Mouse (Mus musculus): ENCODE measurements around the gene Cyp39a1. TPM values are rescaled to one million over a fixed set of nuclear protein-coding genes. Genes with fewer than 3 reads are reported as not detected.
A peak's percentile ranks its signal among the peaks of the same experiment; 100 is the strongest.

Gene Cyp39a1
- polyA plus RNA-seq (2015; fragmentation: Nextera tagmentation; extraction: Ambion mirVana): 39.2 and 43.2 TPM in 2 replicates

- peak; percentile 6; the same call in 1 of the 2 replicates for ATAC-seq (ENCODE audit: borderline replicate concordance, extremely low read depth, low FRiP score, low TSS enrichment)
- peaks cover 25% of the 10 kb centered on the region for H3K4me1 ChIP-seq
- H3K9me3 ChIP-seq: no peaks in the 10 kb centered on the region
- no peaks in the 10 kb centered on the region for H3K36me3 ChIP-seq
- H3K4me2 ChIP-seq: peak within 1 kb of the TSS; percentile 93
- H3K27ac ChIP-seq: peak within 1 kb of the TSS; percentile 71
- under 1% methylated on average over 17 of the region's 17 CpGs for WGBS
- H3K4me3 ChIP-seq: peak within 1 kb of the TSS; percentile 89
- H3K9ac ChIP-seq: peak within 1 kb of the TSS; percentile 65
- no peaks in the 10 kb centered on the region for H3K27me3 ChIP-seq
Measured at GRCm38 (mm10) chr17:43667290-43667843, at the start of gene Cyp39a1. Gene Cyp39a1, plus strand, starts transcription at chr17:43667425.

- WGBS: 74% methylated on average over 9 of the region's 9 CpGs
- Histone ChIP-seq H3K9me3 (no peaks in the 10 kb centered on the region), H3K27me3 (no peaks in the 10 kb centered on the region), H3K4me1 (no peaks in the 10 kb centered on the region), H3K27ac (no peak overlapping the region), H3K4me3 (no peak overlapping the region), H3K36me3 (no peaks in the 10 kb centered on the region), H3K9ac (no peak overlapping the region), H3K4me2 (no peak overlapping the region)
- no peak for ATAC-seq (ENCODE audit: borderline replicate concordance, extremely low read depth, low FRiP score, low TSS enrichment)
Measured at GRCm38 (mm10) chr17:43619156-43619555, 48.1 kb upstream of the Cyp39a1 start.

GRCm38 (mm10) chr17:43622076-43622475, 45.1 kb upstream of the Cyp39a1 start:
- Histone ChIP-seq H3K9ac (no peak overlapping the region), H3K4me1 (no peaks in the 10 kb centered on the region), H3K27ac (no peak overlapping the region), H3K36me3 (no peaks in the 10 kb centered on the region), H3K27me3 (peaks cover 4% of the 10 kb centered on the region; the same call in 1 of the 2 replicates), H3K4me2 (no peak overlapping the region), H3K4me3 (no peak overlapping the region), H3K9me3 (no peaks in the 10 kb centered on the region)
- no peak for ATAC-seq (ENCODE audit: borderline replicate concordance, extremely low read depth, low FRiP score, low TSS enrichment)
- WGBS: 83% methylated on average over 10 of the region's 10 CpGs

GRCm38 (mm10) chr17:43628246-43628645, 39.0 kb upstream of the Cyp39a1 start:
- H3K27ac ChIP-seq: no peak overlapping the region
- no peak overlapping the region for H3K4me3 ChIP-seq
- H3K27me3 ChIP-seq: peaks cover 45% of the 10 kb centered on the region
- H3K9ac ChIP-seq: no peak overlapping the region
- H3K36me3 ChIP-seq: no peaks in the 10 kb centered on the region
- no peak overlapping the region for H3K4me2 ChIP-seq
- WGBS: 85% methylated on average over 10 of the region's 10 CpGs
- H3K9me3 ChIP-seq: no peaks in the 10 kb centered on the region
- no peak for ATAC-seq (ENCODE audit: borderline replicate concordance, extremely low read depth, low FRiP score, low TSS enrichment)
- peaks cover 14% of the 10 kb centered on the region for H3K4me1 ChIP-seq

GRCm38 (mm10) chr17:43629026-43629495, 38.2 kb upstream of the Cyp39a1 start:
- Histone ChIP-seq H3K27me3 (peaks cover 45% of the 10 kb centered on the region), H3K4me3 (peak overlapping the region; percentile 35), H3K4me1 (peaks cover 14% of the 10 kb centered on the region), H3K27ac (no peak overlapping the region), H3K9ac (no peak overlapping the region), H3K36me3 (no peaks in the 10 kb centered on the region), H3K9me3 (no peaks in the 10 kb centered on the region), H3K4me2 (peak overlapping the region; percentile 66)
- WGBS: 19% methylated on average over 24 of the region's 24 CpGs
- 0 out of 2 replicates have a peak, but pooled peaks have one; percentile 11 for ATAC-seq (ENCODE audit: borderline replicate concordance, extremely low read depth, low FRiP score, low TSS enrichment)

- Histone ChIP-seq H3K4me3 (peak within 1 kb of the TSS; percentile 35), H3K4me1 (peaks cover 14% of the 10 kb centered on the region), H3K9me3 (no peaks in the 10 kb centered on the region), H3K4me2 (peak within 1 kb of the TSS; percentile 66), H3K27ac (no peak within 1 kb of the TSS), H3K9ac (0 out of 2 replicates have a peak within 1 kb of the TSS, but pooled peaks have one; percentile 20), H3K36me3 (no peaks in the 10 kb centered on the region), H3K27me3 (peaks cover 45% of the 10 kb centered on the region)
- 3% methylated on average over 81 of the region's 83 CpGs for WGBS
- peak; percentile 49 for ATAC-seq (ENCODE audit: borderline replicate concordance, extremely low read depth, low FRiP score, low TSS enrichment)
Measured at GRCm38 (mm10) chr17:43629496-43630426, 37.5 kb upstream of the Cyp39a1 start, which contains the start of gene Tdrd6. Gene Tdrd6, minus strand, starts transcription at chr17:43630299.

GRCm38 (mm10) chr17:43630427-43630760, 36.8 kb upstream of the Cyp39a1 start:
- Histone ChIP-seq H3K4me3 (peak overlapping the region; percentile 35), H3K27me3 (peaks cover 45% of the 10 kb centered on the region), H3K9ac (0 out of 2 replicates have a peak overlapping the region, but pooled peaks have one; percentile 20), H3K9me3 (no peaks in the 10 kb centered on the region), H3K27ac (no peak overlapping the region), H3K4me1 (peaks cover 14% of the 10 kb centered on the region), H3K36me3 (no peaks in the 10 kb centered on the region), H3K4me2 (peak overlapping the region; percentile 66)
- ATAC-seq (ENCODE audit: borderline replicate concordance, extremely low read depth, low FRiP score, low TSS enrichment): no peak
- WGBS: 44% methylated on average over 13 of the region's 13 CpGs

GRCm38 (mm10) chr17:43637146-43637545, 30.1 kb upstream of the Cyp39a1 start:
- 90% methylated on average over 4 of the region's 4 CpGs for WGBS
- H3K27ac ChIP-seq: no peak overlapping the region
- H3K9me3 ChIP-seq: no peaks in the 10 kb centered on the region
- no peaks in the 10 kb centered on the region for H3K36me3 ChIP-seq
- ATAC-seq (ENCODE audit: borderline replicate concordance, extremely low read depth, low FRiP score, low TSS enrichment): no peak
- no peaks in the 10 kb centered on the region for H3K27me3 ChIP-seq
- H3K9ac ChIP-seq: no peak overlapping the region
- H3K4me3 ChIP-seq: no peak overlapping the region
- no peak overlapping the region for H3K4me2 ChIP-seq
- H3K4me1 ChIP-seq: no peaks in the 10 kb centered on the region

GRCm38 (mm10) chr17:43640825-43641224, 26.4 kb upstream of the Cyp39a1 start:
- no peak for ATAC-seq (ENCODE audit: borderline replicate concordance, extremely low read depth, low FRiP score, low TSS enrichment)
- H3K9me3 ChIP-seq: no peaks in the 10 kb centered on the region
- no peak overlapping the region for H3K4me3 ChIP-seq
- H3K27ac ChIP-seq: no peak overlapping the region
- H3K36me3 ChIP-seq: no peaks in the 10 kb centered on the region
- 80% methylated on average over 1 of the region's 1 CpGs for WGBS
- H3K4me2 ChIP-seq: no peak overlapping the region
- peaks cover 8% of the 10 kb centered on the region; the same call in 1 of the 2 replicates for H3K4me1 ChIP-seq
- H3K27me3 ChIP-seq: no peaks in the 10 kb centered on the region
- no peak overlapping the region for H3K9ac ChIP-seq

GRCm38 (mm10) chr17:43643191-43643590, 24.0 kb upstream of the Cyp39a1 start:
- no peaks in the 10 kb centered on the region for H3K36me3 ChIP-seq
- H3K9me3 ChIP-seq: no peaks in the 10 kb centered on the region
- ATAC-seq (ENCODE audit: borderline replicate concordance, extremely low read depth, low FRiP score, low TSS enrichment): no peak
- no peak overlapping the region for H3K4me3 ChIP-seq
- H3K4me1 ChIP-seq: peaks cover 8% of the 10 kb centered on the region; the same call in 1 of the 2 replicates
- H3K4me2 ChIP-seq: no peak overlapping the region
- WGBS: 68% methylated on average over 7 of the region's 7 CpGs
- H3K27ac ChIP-seq: no peak overlapping the region
- no peak overlapping the region for H3K9ac ChIP-seq
- no peaks in the 10 kb centered on the region for H3K27me3 ChIP-seq

- H3K27me3 ChIP-seq: no peaks in the 10 kb centered on the region
- H3K36me3 ChIP-seq: no peaks in the 10 kb centered on the region
- no peak overlapping the region for H3K4me2 ChIP-seq
- ATAC-seq (ENCODE audit: borderline replicate concordance, extremely low read depth, low FRiP score, low TSS enrichment): peak; percentile 75; the same call in 1 of the 2 replicates
- H3K4me1 ChIP-seq: peaks cover 8% of the 10 kb centered on the region; the same call in 1 of the 2 replicates
- H3K4me3 ChIP-seq: no peak overlapping the region
- no peak overlapping the region for H3K9ac ChIP-seq
- H3K27ac ChIP-seq: peak overlapping the region; percentile 43
- H3K9me3 ChIP-seq: no peaks in the 10 kb centered on the region
- 33% methylated on average over 7 of the region's 7 CpGs for WGBS
Measured at GRCm38 (mm10) chr17:43644375-43644774, 22.9 kb upstream of the Cyp39a1 start.

GRCm38 (mm10) chr17:43645136-43645535, 22.1 kb upstream of the Cyp39a1 start:
- H3K27ac ChIP-seq: no peak overlapping the region
- no peaks in the 10 kb centered on the region for H3K36me3 ChIP-seq
- ATAC-seq (ENCODE audit: borderline replicate concordance, extremely low read depth, low FRiP score, low TSS enrichment): no peak
- H3K4me1 ChIP-seq: peaks cover 8% of the 10 kb centered on the region; the same call in 1 of the 2 replicates
- 86% methylated on average over 3 of the region's 3 CpGs for WGBS
- H3K9ac ChIP-seq: no peak overlapping the region
- no peaks in the 10 kb centered on the region for H3K9me3 ChIP-seq
- no peak overlapping the region for H3K4me3 ChIP-seq
- no peak overlapping the region for H3K4me2 ChIP-seq
- H3K27me3 ChIP-seq: no peaks in the 10 kb centered on the region
